Mouse (Mus musculus) lung, postnatal 0 days (tissue): ENCODE measurements at regions not wholly inside any gene's neighbourhood (a gene's known extent, or its start where the extent isn't known, plus 50 kb on each side); places are given as distances from the start of the nearest gene placed in this dataset.

ENCODE experiments used
- CTCF ChIP-seq: IDR thresholded peaks from 2 replicates; pipeline ENCODE4 v1.5.1; 2016; ENCODE audit warnings: antibody characterized with exemption, mild to moderate bottlenecking
- EP300 ChIP-seq: IDR thresholded peaks from 2 replicates; pipeline ENCODE4 v1.6.1; 2016; ENCODE audit warnings: antibody characterized with exemption, mild to moderate bottlenecking, control low read depth

DNA sequence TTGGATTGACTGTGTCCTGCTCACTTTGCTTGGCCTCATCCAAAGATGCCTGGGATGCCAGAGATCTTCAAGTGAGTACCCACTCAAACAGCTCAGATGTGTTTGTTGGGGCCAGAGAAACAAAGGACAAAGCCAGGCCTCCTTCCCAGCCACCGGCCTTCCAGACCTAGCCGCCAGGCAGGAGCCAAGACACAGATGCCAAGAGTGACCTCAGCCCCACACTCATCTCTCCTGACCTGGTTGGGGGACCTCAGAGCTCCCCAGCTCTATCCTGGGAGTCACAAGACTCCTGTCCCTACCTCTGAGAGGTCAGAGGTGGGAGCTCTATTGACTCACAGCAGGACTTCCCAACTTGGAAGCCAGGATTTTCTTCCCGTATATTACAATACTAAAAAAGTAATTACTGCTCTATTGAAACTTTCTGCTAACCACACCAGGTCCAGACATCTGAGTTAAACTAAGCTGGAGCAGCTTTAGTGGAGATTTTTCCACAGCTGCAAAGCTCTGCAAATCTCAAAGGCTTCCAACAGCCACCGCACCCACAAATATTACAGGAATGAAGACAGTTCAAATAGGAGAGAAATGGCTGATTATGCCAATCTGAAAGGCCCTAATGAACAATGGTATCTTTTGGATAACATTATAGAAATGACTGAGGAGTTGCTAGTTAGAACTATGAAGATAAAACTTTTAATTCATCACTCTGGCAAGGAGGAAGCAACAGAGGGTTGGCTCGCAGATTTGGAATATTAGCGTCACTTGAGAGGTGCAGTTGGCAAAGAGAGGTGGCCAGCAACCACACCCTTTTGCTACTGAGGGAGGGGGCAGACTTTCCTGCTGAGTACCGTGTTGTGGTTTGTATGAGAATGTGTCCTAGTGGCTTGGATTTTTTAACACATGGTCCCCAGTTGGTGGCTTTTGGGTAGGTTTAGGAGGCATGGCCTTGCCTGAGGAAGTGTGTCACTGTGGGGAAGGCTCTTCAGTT, 162.9 kb downstream of the Fndc1 start:
- TF ChIP-seq CTCF = no peak
- no peak for TF ChIP-seq EP300
